Comparison of ENCODE assay signal across 8 mouse cellular contexts in genomic region chr12:105013065-105013464, GRCm38 (mm10). TPM values are rescaled to one million over a fixed set of nuclear protein-coding genes. Genes with fewer than 3 reads are reported as not detected.
DNase-seq lines count a peak whose midpoint lies in the region; ATAC-seq and TF ChIP-seq lines count a peak whose summit lies in the region.

No protein-coding gene starts in this region.

- no peak for ATAC-seq in intestine, postnatal 0 days
- ATAC-seq in erythroid progenitor cell, adult 5-6 weeks (replicated peaks; ENCODE audit: low FRiP score, poor library complexity, severe bottlenecking), result no peak
- no peak for ATAC-seq in cerebellum, adult (ENCODE audit: insufficient number of reproducible peaks, low FRiP score, low TSS enrichment)

- no peak overlapping the region for H3K9ac ChIP-seq in intestine, postnatal 0 days (ENCODE audit: low read depth, low read length)

- peak overlapping the region; percentile 32 for H3K4me2 ChIP-seq in intestine, postnatal 0 days (replicated peaks; ENCODE audit: low read depth)

- no peaks in the 10 kb centered on the region for H3K9me3 ChIP-seq in intestine, postnatal 0 days (ENCODE audit: control insufficient read depth)

- H3K27me3 ChIP-seq in intestine, postnatal 0 days (replicated peaks; ENCODE audit: control insufficient read depth, insufficient read depth, low read length), result peaks cover 5% of the 10 kb centered on the region; the same call in 1 of the 2 replicates

- H3K27ac ChIP-seq in intestine, postnatal 0 days (ENCODE audit: low read depth, low read length), result no peak overlapping the region

- DNase-seq in B cell, adult 2 months, result peak; percentile 78
- DNase-seq in T-cell, adult 2 months (ENCODE audit: low spot score), result peak; percentile 81
- DNase-seq in gastrocnemius, postnatal 10 days, result peak; percentile 59
- peak; percentile 73 to 81 for DNase-seq in lung, adult 18-20 months
- peak; percentile 85 for DNase-seq in skeletal muscle tissue, adult 2 months (ENCODE audit: low read depth, low spot score)

- H3K36me3 ChIP-seq in intestine, postnatal 0 days (ENCODE audit: control insufficient read depth, insufficient read depth), result no peaks in the 10 kb centered on the region

- WGBS in intestine, postnatal 0 days, result 26% methylated on average over 17 of the region's 17 CpGs

- no peak for TF ChIP-seq CTCF in intestine, postnatal 0 days (IDR thresholded peaks at IDR 0.05; ENCODE audit: low read depth)

- no peak overlapping the region for H3K4me3 ChIP-seq in intestine, postnatal 0 days (ENCODE audit: low read depth, low read length)

- 0 out of 2 replicates have a peak, but pooled peaks cover 8% of the 10 kb centered on the region for H3K4me1 ChIP-seq in intestine, postnatal 0 days (replicated peaks; ENCODE audit: control insufficient read depth, insufficient read depth, low read length)

RNA-seq across cellular contexts. Expression of gene Syne3, which starts 3.5 kb away (rescaled TPM):
- total RNA-seq in gastrocnemius, postnatal 10 days (2021), result 10 to 100 TPM in 1 of 2 experiments, 1 to 10 TPM in 1; 9.0 to 11.5 TPM
- 1.6 and 1.8 TPM in 2 replicates for polyA plus RNA-seq in intestine, postnatal 0 days (2015; fragmentation: Nextera tagmentation; extraction: Ambion mirVana)
- total RNA-seq in erythroid progenitor cell, adult 5-6 weeks (2015; ENCODE audit: low replicate concordance), result 19.7 and 20.9 TPM in 2 replicates
- 29.5 and 46.1 TPM in 2 replicates for total RNA-seq in erythroid progenitor cell, adult 5-6 weeks (2017; ENCODE audit: low replicate concordance)

RNA-seq across cellular contexts. Expression of gene Glrx5, which starts 19.4 kb away (rescaled TPM):
- 10 to 100 TPM; 60.5 to 69.7 TPM for total RNA-seq in gastrocnemius, postnatal 10 days (2021)
- polyA plus RNA-seq in intestine, postnatal 0 days (2015; fragmentation: Nextera tagmentation; extraction: Ambion mirVana), result 209 TPM in 2 replicates
- total RNA-seq in erythroid progenitor cell, adult 5-6 weeks (2015; ENCODE audit: low replicate concordance), result 285 and 316 TPM in 2 replicates
- total RNA-seq in erythroid progenitor cell, adult 5-6 weeks (2017; ENCODE audit: low replicate concordance), result 129 and 154 TPM in 2 replicates
